Mouse (Mus musculus): ENCODE measurements at regions not wholly inside any gene's neighbourhood (a gene's known extent, or its start where the extent isn't known, plus 50 kb on each side); places are given as distances from the start of the nearest gene placed in this dataset.

DNA sequence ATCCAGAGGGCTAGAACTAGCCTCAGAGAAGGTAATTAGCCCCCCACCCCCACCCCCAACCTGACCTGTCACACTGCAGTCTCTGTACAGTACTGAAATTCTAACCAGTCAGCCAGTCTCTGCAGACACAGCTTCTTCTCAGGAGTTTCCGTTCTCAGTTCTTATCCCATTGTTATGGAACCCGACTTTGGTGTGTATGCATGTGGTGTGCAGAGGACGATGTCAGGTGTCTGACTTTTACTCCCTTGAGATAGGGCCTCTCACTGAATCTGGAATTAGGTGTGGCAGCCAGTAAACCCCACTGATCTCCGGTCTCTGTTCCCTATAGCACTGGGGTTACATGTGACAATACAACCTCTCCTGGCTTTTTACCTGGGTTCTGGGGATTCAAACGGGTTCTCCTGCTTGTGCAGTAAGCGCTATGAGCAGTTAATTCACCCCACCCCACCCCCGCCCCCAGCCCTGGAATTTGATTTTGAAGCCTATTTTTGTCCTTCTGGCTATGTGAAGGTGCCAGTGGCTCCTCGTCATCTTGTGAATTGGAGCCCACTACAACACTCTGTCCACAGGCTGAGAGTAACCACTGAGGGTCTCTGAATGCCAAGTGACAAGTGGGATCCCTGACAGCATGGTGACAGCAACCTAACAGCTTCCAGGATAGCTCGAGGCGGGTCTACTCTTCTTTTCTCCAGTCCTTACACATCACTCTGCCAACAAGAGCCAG lies 429.4 kb downstream of the Fut8 start:
- ATAC-seq (ENCODE audit: low read depth), result no peak

GRCm38 (mm10) chr12:77667875-77668204 lies 429.9 kb downstream of the Fut8 start:
- ATAC-seq (ENCODE audit: low read depth), result no peak
- 3% methylated on average over 6 of the region's 6 CpGs for WGBS (ENCODE audit: insufficient replicate concordance)

More for the DNA sequence above, 429.4 kb downstream of the Fut8 start:
- no peak overlapping the region for H3K27ac ChIP-seq (ENCODE audit: low read length)
- no peak overlapping the region for H3K4me2 ChIP-seq (ENCODE audit: low read depth, low read length)
- no peaks in the 10 kb centered on the region for H3K36me3 ChIP-seq (ENCODE audit: control insufficient read depth, insufficient read depth)
- 54% methylated on average over 10 of the region's 10 CpGs for WGBS (ENCODE audit: insufficient replicate concordance)
- H3K9me3 ChIP-seq (replicated peaks; ENCODE audit: control insufficient read depth, low read length), result no peaks in the 10 kb centered on the region
- H3K9ac ChIP-seq (ENCODE audit: low read depth, low read length), result no peak overlapping the region
- no peaks in the 10 kb centered on the region for H3K4me1 ChIP-seq (ENCODE audit: control insufficient read depth, low read depth, low read length)
- H3K27me3 ChIP-seq (ENCODE audit: control insufficient read depth, insufficient read depth, low read depth, low read length), result no peaks in the 10 kb centered on the region
- no peak overlapping the region for H3K4me3 ChIP-seq (ENCODE audit: low read depth, low read length)

GRCm38 (mm10) chr12:77670531-77670930 lies 432.6 kb downstream of the Fut8 start:
- Histone ChIP-seq H3K27me3 (ENCODE audit: control insufficient read depth, insufficient read depth, low read depth, low read length) (no peaks in the 10 kb centered on the region), H3K36me3 (ENCODE audit: control insufficient read depth, insufficient read depth) (no peaks in the 10 kb centered on the region), H3K4me1 (ENCODE audit: control insufficient read depth, low read depth, low read length) (no peaks in the 10 kb centered on the region), H3K27ac (ENCODE audit: low read length) (no peak overlapping the region), H3K9me3 (replicated peaks; ENCODE audit: control insufficient read depth, low read length) (no peaks in the 10 kb centered on the region), H3K9ac (ENCODE audit: low read depth, low read length) (no peak overlapping the region), H3K4me2 (ENCODE audit: low read depth, low read length) (no peak overlapping the region), H3K4me3 (ENCODE audit: low read depth, low read length) (no peak overlapping the region)
- WGBS (ENCODE audit: insufficient replicate concordance), result 66% methylated on average over 8 of the region's 8 CpGs
- ATAC-seq (ENCODE audit: low read depth), result no peak

More at GRCm38 (mm10) chr12:77667875-77668204, 429.9 kb downstream of the Fut8 start:
- Histone ChIP-seq H3K9me3 (replicated peaks; ENCODE audit: control insufficient read depth, low read length) (no peaks in the 10 kb centered on the region), H3K36me3 (ENCODE audit: control insufficient read depth, insufficient read depth) (no peaks in the 10 kb centered on the region), H3K27me3 (ENCODE audit: control insufficient read depth, insufficient read depth, low read depth, low read length) (no peaks in the 10 kb centered on the region), H3K4me1 (ENCODE audit: control insufficient read depth, low read depth, low read length) (no peaks in the 10 kb centered on the region), H3K27ac (ENCODE audit: low read length) (no peak overlapping the region), H3K4me2 (ENCODE audit: low read depth, low read length) (no peak overlapping the region), H3K4me3 (ENCODE audit: low read depth, low read length) (no peak overlapping the region), H3K9ac (ENCODE audit: low read depth, low read length) (no peak overlapping the region)

DNA sequence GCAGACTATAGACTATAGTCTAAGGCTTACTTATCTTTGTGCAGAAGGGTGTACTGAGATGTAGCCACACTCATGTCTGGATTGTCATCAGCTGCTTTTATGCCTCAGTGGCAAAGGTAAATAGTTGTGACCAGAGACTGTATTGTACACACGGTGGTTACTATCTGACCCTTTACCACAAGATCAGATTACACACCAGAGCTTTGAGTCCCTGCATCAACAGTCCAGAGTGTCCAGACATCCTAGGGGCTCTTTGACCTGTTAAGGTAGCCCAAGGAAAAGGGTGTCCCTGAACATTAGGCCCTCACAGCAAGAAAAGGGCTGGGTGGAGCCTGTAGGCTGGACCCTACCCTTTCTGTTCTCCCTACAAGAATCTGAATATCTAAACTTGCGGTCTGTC lies 436.4 kb downstream of the Fut8 start:
- H3K27me3 ChIP-seq (ENCODE audit: control insufficient read depth, insufficient read depth, low read depth, low read length), result no peaks in the 10 kb centered on the region
- H3K36me3 ChIP-seq (ENCODE audit: control insufficient read depth, insufficient read depth), result no peaks in the 10 kb centered on the region

GRCm38 (mm10) chr12:77674755-77675154 lies 436.8 kb downstream of the Fut8 start:
- Histone ChIP-seq H3K4me1 (ENCODE audit: control insufficient read depth, low read depth, low read length) (no peaks in the 10 kb centered on the region), H3K36me3 (ENCODE audit: control insufficient read depth, insufficient read depth) (no peaks in the 10 kb centered on the region), H3K9me3 (replicated peaks; ENCODE audit: control insufficient read depth, low read length) (no peaks in the 10 kb centered on the region), H3K9ac (ENCODE audit: low read depth, low read length) (no peak overlapping the region), H3K4me2 (ENCODE audit: low read depth, low read length) (no peak overlapping the region), H3K4me3 (ENCODE audit: low read depth, low read length) (no peak overlapping the region), H3K27me3 (ENCODE audit: control insufficient read depth, insufficient read depth, low read depth, low read length) (no peaks in the 10 kb centered on the region), H3K27ac (ENCODE audit: low read length) (no peak overlapping the region)
- WGBS (ENCODE audit: insufficient replicate concordance), result 45% methylated on average over 5 of the region's 5 CpGs
- no peak for ATAC-seq (ENCODE audit: low read depth)

More for the DNA sequence above, 436.4 kb downstream of the Fut8 start:
- H3K4me2 ChIP-seq (ENCODE audit: low read depth, low read length), result no peak overlapping the region
- no peaks in the 10 kb centered on the region for H3K9me3 ChIP-seq (replicated peaks; ENCODE audit: control insufficient read depth, low read length)
- no peaks in the 10 kb centered on the region for H3K4me1 ChIP-seq (ENCODE audit: control insufficient read depth, low read depth, low read length)
- ATAC-seq (ENCODE audit: low read depth), result no peak
- no peak overlapping the region for H3K4me3 ChIP-seq (ENCODE audit: low read depth, low read length)
- no peak overlapping the region for H3K27ac ChIP-seq (ENCODE audit: low read length)
- 44% methylated on average over 2 of the region's 2 CpGs for WGBS (ENCODE audit: insufficient replicate concordance)
- no peak overlapping the region for H3K9ac ChIP-seq (ENCODE audit: low read depth, low read length)

DNA sequence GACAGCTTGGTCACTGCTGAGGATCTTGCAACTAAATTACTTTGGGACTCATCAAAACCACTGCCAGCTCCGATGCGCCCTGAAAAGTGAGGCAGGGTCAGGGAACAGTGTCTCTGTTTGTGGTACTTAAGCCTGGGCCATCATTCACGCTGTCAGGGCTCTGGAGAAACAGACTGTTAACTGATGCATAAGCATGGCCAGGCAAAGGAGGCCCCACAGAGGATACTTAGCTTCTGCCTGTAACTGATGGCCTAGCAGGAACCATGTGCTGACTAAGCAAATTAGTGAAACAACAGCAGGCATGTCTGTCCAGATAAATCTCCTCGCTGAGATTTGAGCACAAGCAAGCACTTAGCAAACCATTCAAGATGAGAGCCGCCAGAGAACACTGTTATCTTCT lies 440.1 kb downstream of the Fut8 start:
- Histone ChIP-seq H3K9me3 (replicated peaks; ENCODE audit: control insufficient read depth, low read length) (no peaks in the 10 kb centered on the region), H3K9ac (ENCODE audit: low read depth, low read length) (no peak overlapping the region), H3K27ac (ENCODE audit: low read length) (no peak overlapping the region), H3K4me2 (ENCODE audit: low read depth, low read length) (no peak overlapping the region), H3K27me3 (ENCODE audit: control insufficient read depth, insufficient read depth, low read depth, low read length) (no peaks in the 10 kb centered on the region), H3K4me3 (ENCODE audit: low read depth, low read length) (no peak overlapping the region), H3K36me3 (ENCODE audit: control insufficient read depth, insufficient read depth) (no peaks in the 10 kb centered on the region), H3K4me1 (ENCODE audit: control insufficient read depth, low read depth, low read length) (no peaks in the 10 kb centered on the region)
- no peak for ATAC-seq (ENCODE audit: low read depth)
- 56% methylated on average over 5 of the region's 5 CpGs for WGBS (ENCODE audit: insufficient replicate concordance)

DNA sequence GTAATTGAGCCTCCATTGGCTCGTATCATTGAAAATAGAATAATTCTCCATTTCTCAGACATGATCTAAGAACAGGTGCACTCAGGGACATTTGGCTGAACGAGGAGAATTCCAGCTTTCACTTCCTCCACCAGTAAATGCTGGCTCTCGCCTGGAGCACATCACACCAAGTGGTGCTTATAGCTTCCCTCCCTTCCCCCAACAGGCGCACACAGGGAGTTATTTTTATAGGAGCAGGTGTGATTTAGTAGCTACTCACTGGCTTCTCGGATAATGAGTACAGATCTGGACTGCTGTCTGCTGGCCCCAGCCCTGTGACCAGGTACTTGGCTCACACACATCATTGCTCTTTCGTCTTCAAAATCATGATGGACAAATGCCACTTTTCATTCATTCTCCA lies 456.2 kb downstream of the Fut8 start:
- Histone ChIP-seq H3K9ac (ENCODE audit: low read depth, low read length) (no peak overlapping the region), H3K9me3 (replicated peaks; ENCODE audit: control insufficient read depth, low read length) (no peaks in the 10 kb centered on the region), H3K4me2 (ENCODE audit: low read depth, low read length) (no peak overlapping the region), H3K36me3 (ENCODE audit: control insufficient read depth, insufficient read depth) (no peaks in the 10 kb centered on the region), H3K27me3 (ENCODE audit: control insufficient read depth, insufficient read depth, low read depth, low read length) (no peaks in the 10 kb centered on the region), H3K4me3 (ENCODE audit: low read depth, low read length) (no peak overlapping the region), H3K27ac (ENCODE audit: low read length) (no peak overlapping the region), H3K4me1 (ENCODE audit: control insufficient read depth, low read depth, low read length) (no peaks in the 10 kb centered on the region)
- WGBS (ENCODE audit: insufficient replicate concordance), result 56% methylated on average over 6 of the region's 6 CpGs
- ATAC-seq (ENCODE audit: low read depth), result no peak

- H3K4me1 ChIP-seq (ENCODE audit: control insufficient read depth, low read depth, low read length), result no peaks in the 10 kb centered on the region
- whole genome bisulfite sequencing (ENCODE audit: insufficient replicate concordance), result 58% methylated on average over 8 of the region's 8 CpGs
- H3K9me3 ChIP-seq (replicated peaks; ENCODE audit: control insufficient read depth, low read length), result no peaks in the 10 kb centered on the region
- H3K4me2 ChIP-seq (ENCODE audit: low read depth, low read length), result no peak overlapping the region
- H3K27me3 ChIP-seq (ENCODE audit: control insufficient read depth, insufficient read depth, low read depth, low read length), result no peaks in the 10 kb centered on the region
- H3K4me3 ChIP-seq (ENCODE audit: low read depth, low read length), result no peak overlapping the region
- H3K27ac ChIP-seq (ENCODE audit: low read length), result no peak overlapping the region
- H3K9ac ChIP-seq (ENCODE audit: low read depth, low read length), result no peak overlapping the region
- ATAC-seq (ENCODE audit: low read depth), result no peak
- no peaks in the 10 kb centered on the region for H3K36me3 ChIP-seq (ENCODE audit: control insufficient read depth, insufficient read depth)
Observed at GRCm38 (mm10) chr12:77696039-77696631, 458.2 kb downstream of the Fut8 start.

GRCm38 (mm10) chr12:77696662-77697061 lies 458.7 kb downstream of the Fut8 start:
- H3K4me1 ChIP-seq (ENCODE audit: control insufficient read depth, low read depth, low read length), result no peaks in the 10 kb centered on the region
- 59% methylated on average over 4 of the region's 4 CpGs for WGBS (ENCODE audit: insufficient replicate concordance)
- no peak overlapping the region for H3K9ac ChIP-seq (ENCODE audit: low read depth, low read length)
- no peaks in the 10 kb centered on the region for H3K9me3 ChIP-seq (replicated peaks; ENCODE audit: control insufficient read depth, low read length)
- no peaks in the 10 kb centered on the region for H3K36me3 ChIP-seq (ENCODE audit: control insufficient read depth, insufficient read depth)
- H3K27me3 ChIP-seq (ENCODE audit: control insufficient read depth, insufficient read depth, low read depth, low read length), result no peaks in the 10 kb centered on the region
- no peak for ATAC-seq (ENCODE audit: low read depth)
- no peak overlapping the region for H3K27ac ChIP-seq (ENCODE audit: low read length)
- no peak overlapping the region for H3K4me2 ChIP-seq (ENCODE audit: low read depth, low read length)
- H3K4me3 ChIP-seq (ENCODE audit: low read depth, low read length), result no peak overlapping the region
